Mouse (Mus musculus): Measurements from ENCODE around the gene Rbfox1. TPM values are rescaled to one million over a fixed set of nuclear protein-coding genes. Genes with fewer than 3 reads are reported as not detected.

Gene Rbfox1
- polyA plus RNA-seq, 1 experiment, result 5.6 TPM

DNA sequence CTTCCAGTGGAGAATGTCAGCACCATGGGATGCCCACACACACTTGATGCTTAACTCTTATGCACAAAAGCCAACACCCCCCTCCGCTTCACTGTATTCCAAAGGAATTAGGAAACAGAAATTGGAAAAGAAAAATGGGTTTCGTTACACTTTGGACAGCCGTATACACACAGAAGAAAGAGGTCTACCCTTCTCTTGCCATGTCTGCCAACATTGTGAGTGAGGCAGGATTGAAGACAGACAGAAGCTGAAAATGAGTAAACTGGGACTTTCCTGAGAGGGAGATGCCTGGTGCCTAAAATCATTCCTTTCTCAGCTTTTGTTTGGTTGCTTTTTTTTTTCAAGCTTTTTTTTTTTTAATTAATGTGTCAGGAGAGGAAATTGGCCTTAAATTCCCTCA lies 1000.5 kb downstream of the Rbfox1 start:
- H3K27ac ChIP-seq (ENCODE audit: control insufficient read depth, insufficient read depth, low read length), result no peak overlapping the region
- WGBS, result 91% methylated on average over 3 of the region's 3 CpGs
- H3K36me3 ChIP-seq (ENCODE audit: control insufficient read depth, insufficient read depth, low read length), result no peaks in the 10 kb centered on the region
- DNase-seq, result no peak
- TF ChIP-seq POLR2A (IDR thresholded peaks at IDR 0.05; ENCODE audit: control insufficient read depth, extremely low read depth, insufficient read depth, low read length, poor library complexity) (no peak), CTCF (IDR thresholded peaks at IDR 0.05; ENCODE audit: borderline replicate concordance, control insufficient read depth, extremely low read depth, insufficient read depth, low read length, poor library complexity) (no peak)
- no peak overlapping the region for H3K4me3 ChIP-seq (ENCODE audit: control insufficient read depth, insufficient read depth, low read length)
- no peaks in the 10 kb centered on the region for H3K4me1 ChIP-seq (replicated peaks; ENCODE audit: control insufficient read depth, insufficient read depth, low read length)
- H3K27me3 ChIP-seq (ENCODE audit: control insufficient read depth, insufficient read depth, low read length), result no peaks in the 10 kb centered on the region

DNA sequence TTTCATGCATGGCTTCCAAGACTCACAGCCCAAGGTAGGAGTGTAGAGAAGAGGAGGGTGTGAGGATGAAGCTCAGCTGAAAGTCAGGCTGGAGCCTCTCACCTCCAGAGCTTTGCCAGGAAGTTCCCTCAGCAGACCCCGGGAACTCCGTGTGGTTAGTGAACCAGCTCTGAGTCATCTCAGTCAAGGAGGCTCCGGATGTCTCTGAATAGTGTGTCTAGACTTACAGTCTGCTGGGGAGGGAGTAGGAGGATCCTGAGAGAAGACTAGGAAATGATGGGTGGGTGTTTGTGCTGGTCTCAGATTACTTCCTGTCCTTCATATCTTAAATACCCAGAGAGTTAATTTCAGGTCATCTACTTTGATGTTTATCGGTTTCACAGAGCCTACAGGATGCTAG lies 1004.1 kb downstream of the Rbfox1 start:
- no peak overlapping the region for H3K4me3 ChIP-seq (ENCODE audit: control insufficient read depth, insufficient read depth, low read length)
- H3K36me3 ChIP-seq (ENCODE audit: control insufficient read depth, insufficient read depth, low read length), result no peaks in the 10 kb centered on the region
- WGBS, result 8% methylated on average over 4 of the region's 4 CpGs
- TF ChIP-seq POLR2A (IDR thresholded peaks at IDR 0.05; ENCODE audit: control insufficient read depth, extremely low read depth, insufficient read depth, low read length, poor library complexity), result no peak
- TF ChIP-seq CTCF (IDR thresholded peaks at IDR 0.05; ENCODE audit: borderline replicate concordance, control insufficient read depth, extremely low read depth, insufficient read depth, low read length, poor library complexity), result no peak
- no peaks in the 10 kb centered on the region for H3K4me1 ChIP-seq (replicated peaks; ENCODE audit: control insufficient read depth, insufficient read depth, low read length)
- no peak for DNase-seq
- H3K27ac ChIP-seq (ENCODE audit: control insufficient read depth, insufficient read depth, low read length), result no peak overlapping the region
- H3K27me3 ChIP-seq (ENCODE audit: control insufficient read depth, insufficient read depth, low read length), result no peaks in the 10 kb centered on the region

DNA sequence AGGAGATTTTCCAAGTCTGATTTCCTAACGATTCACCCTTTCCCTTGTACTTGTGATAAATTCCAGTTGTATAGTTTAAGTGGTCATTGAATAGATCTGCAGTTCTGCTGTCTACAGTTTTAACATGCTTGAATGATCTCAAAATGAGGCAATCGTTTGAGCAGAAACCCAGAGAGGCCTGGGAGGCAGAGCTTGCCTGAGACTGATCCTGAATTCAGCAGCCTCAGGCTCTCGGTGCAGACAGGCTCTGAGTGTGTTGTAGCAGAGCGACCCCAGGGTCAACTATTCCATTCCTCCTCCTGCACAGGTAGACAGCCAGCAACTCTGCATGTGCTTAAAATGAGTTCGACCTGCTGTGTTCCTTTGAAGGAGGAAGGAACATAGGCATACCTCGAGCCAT lies 1012.6 kb downstream of the Rbfox1 start:
- Histone ChIP-seq H3K4me3 (ENCODE audit: control insufficient read depth, insufficient read depth, low read length) (no peak overlapping the region), H3K4me1 (replicated peaks; ENCODE audit: control insufficient read depth, insufficient read depth, low read length) (no peaks in the 10 kb centered on the region), H3K36me3 (ENCODE audit: control insufficient read depth, insufficient read depth, low read length) (no peaks in the 10 kb centered on the region), H3K27ac (ENCODE audit: control insufficient read depth, insufficient read depth, low read length) (no peak overlapping the region), H3K27me3 (ENCODE audit: control insufficient read depth, insufficient read depth, low read length) (no peaks in the 10 kb centered on the region)
- no peak for DNase-seq
- TF ChIP-seq POLR2A (IDR thresholded peaks at IDR 0.05; ENCODE audit: control insufficient read depth, extremely low read depth, insufficient read depth, low read length, poor library complexity) (no peak), CTCF (IDR thresholded peaks at IDR 0.05; ENCODE audit: borderline replicate concordance, control insufficient read depth, extremely low read depth, insufficient read depth, low read length, poor library complexity) (no peak)
- 82% methylated on average over 6 of the region's 6 CpGs for WGBS

DNA sequence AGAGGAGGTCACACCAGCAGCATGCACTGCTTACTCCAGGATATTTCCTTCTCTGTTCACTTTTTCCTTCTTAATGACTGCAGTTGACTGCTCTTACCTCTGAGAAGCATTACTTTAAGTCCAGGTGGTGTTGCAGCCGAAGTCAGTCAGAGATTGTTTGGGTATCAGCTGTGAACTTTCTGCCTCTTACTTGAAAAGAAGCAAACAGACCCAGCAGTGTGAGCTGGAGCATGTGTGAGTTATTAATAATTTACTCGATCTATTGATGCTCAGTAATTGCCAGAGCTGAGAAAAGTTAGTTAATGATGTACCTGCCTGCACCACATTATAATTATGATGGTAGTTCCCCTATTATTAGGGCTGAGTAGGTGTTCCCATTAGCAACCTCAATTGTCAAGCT lies 1014.9 kb downstream of the Rbfox1 start:
- DNase-seq, result no peak
- no peak overlapping the region for H3K4me3 ChIP-seq (ENCODE audit: control insufficient read depth, insufficient read depth, low read length)
- no peak overlapping the region for H3K27ac ChIP-seq (ENCODE audit: control insufficient read depth, insufficient read depth, low read length)
- no peaks in the 10 kb centered on the region for H3K4me1 ChIP-seq (replicated peaks; ENCODE audit: control insufficient read depth, insufficient read depth, low read length)
- TF ChIP-seq CTCF (IDR thresholded peaks at IDR 0.05; ENCODE audit: borderline replicate concordance, control insufficient read depth, extremely low read depth, insufficient read depth, low read length, poor library complexity), result no peak
- TF ChIP-seq POLR2A (IDR thresholded peaks at IDR 0.05; ENCODE audit: control insufficient read depth, extremely low read depth, insufficient read depth, low read length, poor library complexity), result no peak
- H3K36me3 ChIP-seq (ENCODE audit: control insufficient read depth, insufficient read depth, low read length), result no peaks in the 10 kb centered on the region
- no peaks in the 10 kb centered on the region for H3K27me3 ChIP-seq (ENCODE audit: control insufficient read depth, insufficient read depth, low read length)
- WGBS, result 82% methylated on average over 2 of the region's 2 CpGs

DNA sequence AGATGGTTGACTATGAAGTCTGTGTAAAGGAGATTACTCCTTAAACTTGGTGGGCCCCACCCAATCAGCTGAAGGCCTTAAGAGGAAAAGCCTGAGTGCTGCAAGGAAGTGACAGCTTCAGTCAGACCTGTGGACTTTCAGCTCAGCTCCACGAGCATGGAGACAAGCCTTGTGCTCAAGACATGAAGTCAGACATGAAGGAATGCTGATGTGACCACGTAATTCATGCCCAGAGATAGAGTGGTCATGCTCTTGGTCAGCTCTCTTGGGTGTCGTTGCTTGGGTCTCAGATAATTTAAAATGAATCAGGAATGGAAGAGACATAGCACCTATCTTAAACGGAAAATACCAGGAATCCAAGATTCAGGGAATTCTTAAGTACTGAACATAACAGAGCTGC lies 1019.8 kb downstream of the Rbfox1 start:
- Histone ChIP-seq H3K27ac (ENCODE audit: control insufficient read depth, insufficient read depth, low read length) (no peak overlapping the region), H3K4me3 (ENCODE audit: control insufficient read depth, insufficient read depth, low read length) (no peak overlapping the region), H3K27me3 (ENCODE audit: control insufficient read depth, insufficient read depth, low read length) (no peaks in the 10 kb centered on the region), H3K36me3 (ENCODE audit: control insufficient read depth, insufficient read depth, low read length) (no peaks in the 10 kb centered on the region), H3K4me1 (replicated peaks; ENCODE audit: control insufficient read depth, insufficient read depth, low read length) (no peaks in the 10 kb centered on the region)
- no peak for TF ChIP-seq POLR2A (IDR thresholded peaks at IDR 0.05; ENCODE audit: control insufficient read depth, extremely low read depth, insufficient read depth, low read length, poor library complexity)
- TF ChIP-seq CTCF (IDR thresholded peaks at IDR 0.05; ENCODE audit: borderline replicate concordance, control insufficient read depth, extremely low read depth, insufficient read depth, low read length, poor library complexity), result no peak
- WGBS, result 59% methylated on average over 4 of the region's 4 CpGs
- no peak for DNase-seq

DNA sequence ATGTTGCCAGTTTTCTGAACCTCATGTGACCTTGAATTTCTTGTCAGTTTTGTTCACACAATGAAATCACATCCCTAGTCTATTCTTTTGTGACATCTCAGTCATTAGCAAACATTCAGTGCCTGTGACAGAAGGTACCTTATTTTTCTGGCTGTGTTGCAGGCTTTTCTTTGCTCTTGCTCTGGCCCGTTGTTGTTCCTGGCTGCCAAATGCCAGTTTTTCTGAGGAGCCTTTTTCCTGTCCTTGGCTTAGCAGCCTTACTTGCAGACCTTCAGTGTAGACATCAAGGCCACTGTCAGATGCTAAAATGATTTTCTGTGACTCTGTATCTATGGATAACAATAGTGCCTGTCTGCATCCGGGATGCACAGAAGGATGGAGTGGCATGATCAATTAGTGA lies 1020.8 kb downstream of the Rbfox1 start:
- Histone ChIP-seq H3K4me3 (ENCODE audit: control insufficient read depth, insufficient read depth, low read length) (no peak overlapping the region), H3K36me3 (ENCODE audit: control insufficient read depth, insufficient read depth, low read length) (no peaks in the 10 kb centered on the region), H3K27me3 (ENCODE audit: control insufficient read depth, insufficient read depth, low read length) (no peaks in the 10 kb centered on the region), H3K4me1 (replicated peaks; ENCODE audit: control insufficient read depth, insufficient read depth, low read length) (no peaks in the 10 kb centered on the region), H3K27ac (ENCODE audit: control insufficient read depth, insufficient read depth, low read length) (no peak overlapping the region)
- TF ChIP-seq CTCF (IDR thresholded peaks at IDR 0.05; ENCODE audit: borderline replicate concordance, control insufficient read depth, extremely low read depth, insufficient read depth, low read length, poor library complexity), result no peak
- TF ChIP-seq POLR2A (IDR thresholded peaks at IDR 0.05; ENCODE audit: control insufficient read depth, extremely low read depth, insufficient read depth, low read length, poor library complexity), result no peak
- WGBS, result 85% methylated on average over 2 of the region's 2 CpGs
- no peak for DNase-seq

DNA sequence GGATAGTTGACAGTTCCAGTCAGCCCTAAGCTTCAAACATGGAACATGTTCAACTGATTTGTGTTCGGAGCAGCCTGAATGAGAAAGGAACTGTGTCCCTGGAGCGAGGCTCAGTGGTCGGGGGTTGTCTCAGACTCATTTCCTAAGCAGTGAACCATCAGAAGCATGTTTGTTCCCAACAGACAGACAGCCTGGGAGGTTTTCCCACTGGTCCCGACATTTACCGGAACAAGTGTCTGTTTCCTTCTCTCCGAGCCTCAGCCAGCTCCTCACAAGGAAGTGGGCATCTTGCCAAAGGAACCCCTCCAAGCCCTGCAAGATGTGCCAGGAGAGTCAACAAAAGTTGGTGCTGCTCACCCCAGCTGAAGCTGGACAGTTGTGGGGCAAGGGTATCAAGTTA lies 1022.4 kb downstream of the Rbfox1 start:
- no peak overlapping the region for H3K4me3 ChIP-seq (ENCODE audit: control insufficient read depth, insufficient read depth, low read length)
- H3K36me3 ChIP-seq (ENCODE audit: control insufficient read depth, insufficient read depth, low read length), result no peaks in the 10 kb centered on the region
- no peak for DNase-seq
- H3K27me3 ChIP-seq (ENCODE audit: control insufficient read depth, insufficient read depth, low read length), result no peaks in the 10 kb centered on the region
- no peak overlapping the region for H3K27ac ChIP-seq (ENCODE audit: control insufficient read depth, insufficient read depth, low read length)
- 68% methylated on average over 6 of the region's 6 CpGs for WGBS
- no peaks in the 10 kb centered on the region for H3K4me1 ChIP-seq (replicated peaks; ENCODE audit: control insufficient read depth, insufficient read depth, low read length)
- no peak for TF ChIP-seq POLR2A (IDR thresholded peaks at IDR 0.05; ENCODE audit: control insufficient read depth, extremely low read depth, insufficient read depth, low read length, poor library complexity)
- TF ChIP-seq CTCF (IDR thresholded peaks at IDR 0.05; ENCODE audit: borderline replicate concordance, control insufficient read depth, extremely low read depth, insufficient read depth, low read length, poor library complexity), result no peak

All from thymus, adult 2 months (tissue).